Mouse (Mus musculus) 3134 (cell line): Measurements from ENCODE around the gene Hamp2.

Experiments used
- DNase-seq: peaks from one replicate; pipeline ENCODE4 v3.0.0-alpha.2; 2011; ENCODE audit warnings: low spot score; ENCODE audit not compliant: insufficient read length; ENCODE audit errors: extremely low read depth

Hamp2 gene

GRCm38 (mm10) chr7:30895217-30895616 lies 29.3 kb downstream of the Hamp2 start:
- no peak for DNase-seq

DNA sequence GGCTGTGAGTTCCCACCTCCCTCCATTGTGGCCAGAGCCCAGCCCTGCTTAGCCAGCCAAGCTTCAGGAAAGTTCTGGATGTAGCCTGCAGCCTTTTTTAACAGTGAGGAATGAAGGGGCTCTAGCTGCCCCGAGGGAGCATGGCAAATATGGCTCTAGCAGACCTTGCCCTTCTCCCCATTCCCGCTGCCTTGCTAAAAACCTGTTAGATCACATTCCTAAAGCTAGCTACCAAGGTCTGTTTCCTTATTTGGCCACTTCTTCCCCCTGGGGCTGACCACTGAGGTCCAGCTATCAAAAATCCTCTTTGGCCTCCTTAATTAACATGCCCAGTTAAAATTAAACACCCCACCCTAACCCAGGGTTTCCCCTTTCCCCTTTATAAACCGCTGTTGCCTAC lies 32.0 kb downstream of the Hamp2 start:
- no peak for DNase-seq

DNA sequence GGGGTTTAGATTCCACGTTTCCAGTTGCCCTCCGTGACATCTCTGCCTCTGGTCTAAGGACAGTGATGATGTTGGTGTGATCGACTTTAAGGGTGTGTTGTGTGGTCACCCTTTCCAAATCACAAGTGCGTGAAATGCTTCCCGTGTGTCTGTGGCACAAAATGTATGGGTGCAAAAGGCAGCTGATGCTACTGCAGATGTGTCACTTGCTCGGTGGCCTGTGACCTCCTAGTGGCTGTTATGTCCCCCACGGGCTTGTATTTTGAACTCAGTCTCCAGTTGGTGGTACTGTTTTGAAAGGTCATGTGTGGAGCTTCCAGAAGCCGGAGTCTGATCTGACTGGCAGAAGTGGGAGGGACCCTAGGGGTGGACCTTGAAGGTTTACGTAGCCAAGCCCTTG lies 32.7 kb downstream of the Hamp2 start:
- DNase-seq = no peak

DNA sequence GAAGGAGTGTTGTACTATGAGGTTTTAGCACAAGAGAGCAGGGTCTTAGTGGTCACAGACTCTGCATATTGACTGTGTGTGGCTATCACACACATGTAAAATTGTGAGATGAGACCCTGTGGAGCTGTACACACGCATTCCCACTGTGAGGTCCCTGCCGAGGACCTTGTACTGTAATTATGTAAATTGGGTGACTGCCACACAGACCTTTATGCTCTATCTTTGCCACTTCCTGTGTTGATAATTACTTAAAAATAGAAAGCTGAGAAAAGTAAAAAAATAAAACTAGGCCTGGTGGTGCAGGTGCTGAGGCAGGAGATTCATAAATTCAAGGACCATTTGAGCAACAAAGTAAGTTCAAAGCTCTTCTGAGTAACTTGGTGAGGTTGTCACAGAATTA lies 33.8 kb downstream of the Hamp2 start:
- DNase-seq = no peak

DNA sequence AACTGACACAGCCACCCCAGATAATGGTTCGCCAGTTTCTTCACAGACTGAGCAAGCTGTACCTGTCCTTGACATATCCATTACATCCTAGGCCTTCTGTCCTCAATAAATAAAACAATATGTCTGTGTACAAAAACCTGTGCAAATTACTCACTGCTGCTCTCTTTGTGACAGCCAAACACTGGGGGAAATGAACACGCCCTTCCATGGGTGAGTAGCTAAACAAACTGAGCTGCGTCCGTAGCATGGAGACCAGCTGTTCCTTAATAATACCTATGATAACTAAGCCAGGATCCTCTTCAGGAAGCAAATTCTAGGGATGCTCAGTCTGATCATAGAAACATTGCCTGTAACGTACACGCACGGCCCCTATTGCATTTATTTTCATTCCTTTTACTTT lies 35.7 kb downstream of the Hamp2 start:
- DNase-seq = no peak

- DNase-seq = no peak
Measured at GRCm38 (mm10) chr7:30887568-30888188, 36.8 kb downstream of the Hamp2 start.

GRCm38 (mm10) chr7:30886852-30887251 lies 37.6 kb downstream of the Hamp2 start:
- DNase-seq = no peak

DNA sequence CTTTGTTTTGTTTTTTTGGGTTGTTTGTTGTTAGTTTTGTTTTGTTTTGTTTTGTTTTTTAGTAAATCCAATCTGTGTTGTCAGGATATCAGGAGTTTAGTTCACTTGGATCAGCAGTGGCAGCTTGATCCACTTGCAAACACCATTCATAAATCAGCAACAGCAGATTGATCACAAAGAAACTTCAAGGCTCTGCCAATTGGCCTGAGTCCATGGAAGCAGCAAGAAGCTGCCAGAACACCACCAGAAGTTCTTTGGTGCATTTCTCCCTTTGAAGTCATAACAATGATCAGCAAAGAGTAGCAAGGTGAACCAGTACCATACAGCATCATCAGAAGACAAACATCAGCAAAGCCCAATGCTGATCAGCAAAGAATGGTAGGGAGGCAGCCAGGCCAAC lies 40.4 kb downstream of the Hamp2 start:
- no peak for DNase-seq

GRCm38 (mm10) chr7:30881367-30881766 lies 43.1 kb downstream of the Hamp2 start:
- no peak for DNase-seq

DNA sequence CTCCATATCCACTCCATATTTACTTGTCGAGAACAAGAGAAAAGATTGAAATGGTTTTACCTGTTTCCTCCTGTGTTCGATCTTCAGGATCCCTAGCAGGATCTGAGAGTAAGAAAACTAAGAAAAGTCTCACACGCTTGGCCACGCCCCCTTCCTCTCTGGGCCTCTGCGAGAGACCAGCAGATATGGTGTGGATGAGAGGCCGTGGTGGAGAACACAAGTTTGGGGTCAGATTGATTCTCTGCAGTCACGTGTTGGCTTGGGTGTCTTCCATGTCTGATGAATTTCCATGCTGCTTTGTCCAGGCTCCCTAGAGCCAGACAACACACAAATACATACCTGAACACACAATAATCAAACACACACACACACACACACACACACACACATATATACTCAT lies 44.3 kb downstream of the Hamp2 start, which contains the start of gene Cd22:
Gene Cd22, minus strand, starts transcription at position 167 of the 400 bp plus-strand sequence.
- no peak for DNase-seq

- no peak for DNase-seq
Measured at GRCm38 (mm10) chr7:30878950-30879349, 45.5 kb downstream of the Hamp2 start.

DNA sequence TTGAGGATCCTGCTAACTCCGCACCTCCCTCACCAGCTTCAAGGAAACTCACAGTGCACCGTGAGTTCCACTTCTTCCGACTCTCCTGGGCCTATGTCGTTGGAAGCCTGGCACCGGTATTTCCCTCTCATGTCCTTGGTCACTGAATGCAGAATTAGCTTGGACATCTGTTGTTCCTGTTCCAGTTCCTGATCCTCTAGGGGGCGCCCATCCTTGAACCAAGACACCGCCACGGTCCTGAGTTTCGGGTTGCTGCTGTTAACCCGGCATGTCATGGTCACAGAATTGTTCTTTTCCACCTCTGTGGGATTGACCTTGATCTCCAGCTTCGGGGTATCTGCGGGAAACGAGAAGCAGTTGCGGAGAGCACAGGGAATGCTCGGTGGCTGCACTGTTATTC lies 51.4 kb downstream of the Hamp2 start:
- DNase-seq = no peak
